Mouse (Mus musculus) stomach, adult 2 months (tissue): Measurements from ENCODE around the gene Ube2c. TPM values are rescaled to one million over a fixed set of nuclear protein-coding genes. Genes with fewer than 3 reads are reported as not detected.

ENCODE experiments used
- polyA plus RNA-seq: library from polyadenylated mRNA; depleted of rRNA; stranded (reverse); fragments of >200 nt; gene quantifications from 2 replicates; pipeline ENCODE4 v1.2.3, GENCODE M21; 2012; rRNA removed

Ube2c gene
- 31.9 and 34.3 TPM in 2 replicates for polyA plus RNA-seq

GRCm38 (mm10) chr2:164769258-164770037 lies at the start of gene Ube2c:
Gene Ube2c (plus strand): TSS chr2:164769898.

GRCm38 (mm10) chr2:164745843-164746479 lies 23.7 kb upstream of the Ube2c start, which contains the start of the genes Wfdc3 and Dnttip1:
Gene Wfdc3 (minus strand): TSS chr2:164745931.
Gene Dnttip1 (plus strand): TSS chr2:164745983.

GRCm38 (mm10) chr2:164779481-164780086 lies 9.9 kb downstream of the Ube2c start, which contains the start of gene Tnnc2:
Gene Tnnc2 (minus strand): TSS chr2:164779967.

DNA sequence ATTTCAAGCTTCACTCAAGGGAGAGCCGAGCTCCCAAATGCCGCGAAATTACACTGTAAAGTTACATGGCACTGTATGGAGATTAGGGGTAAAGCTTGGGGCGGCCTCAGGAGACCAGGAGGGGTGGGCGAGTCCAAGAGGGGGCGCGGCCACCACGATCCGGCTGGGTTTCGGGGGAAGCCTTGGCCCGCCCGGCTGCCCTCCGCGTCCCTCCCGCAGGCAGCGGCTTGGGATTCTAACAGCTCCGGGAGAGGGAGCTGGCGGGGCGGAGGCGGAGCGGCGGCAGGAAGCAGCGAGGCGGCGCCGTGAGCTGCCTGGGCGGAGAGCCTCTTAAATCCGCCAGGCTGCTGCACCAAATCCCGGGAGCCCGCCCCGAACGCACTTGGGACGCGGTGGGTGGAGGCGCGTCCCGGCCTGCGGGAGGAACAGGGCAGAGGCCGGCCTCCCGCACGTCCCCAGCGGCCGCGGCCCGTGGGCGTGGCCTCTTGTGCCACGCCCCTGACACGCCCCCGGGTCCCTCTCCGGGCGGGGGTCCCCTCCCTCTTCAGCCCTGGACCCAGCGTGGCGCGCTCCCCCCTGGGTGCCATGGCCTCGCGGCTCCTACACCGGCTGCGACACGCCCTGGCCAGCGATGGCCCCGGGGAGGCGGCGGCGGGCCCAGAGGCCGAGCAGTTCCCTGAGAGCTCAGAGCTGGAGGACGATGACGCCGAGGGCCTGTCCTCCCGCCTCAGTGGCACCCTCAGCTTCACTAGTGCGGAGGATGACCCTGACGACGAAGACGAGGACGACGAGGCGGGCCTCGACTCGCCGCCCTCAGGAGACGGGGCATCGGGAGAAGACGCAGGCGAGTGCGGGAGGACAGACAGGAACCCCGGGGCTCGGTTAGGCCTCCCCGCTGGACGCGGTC lies 16.0 kb downstream of the Ube2c start, which contains the start of gene Snx21:
Gene Snx21, plus strand, starts transcription at position 343 of the 907 bp plus-strand sequence.

GRCm38 (mm10) chr2:164804533-164805331 lies 35.0 kb downstream of the Ube2c start, which contains the start of the genes Acot8 and Zswim3:
Gene Acot8 (minus strand): TSS chr2:164804882.
Gene Zswim3 (plus strand): TSS chr2:164805098.

DNA sequence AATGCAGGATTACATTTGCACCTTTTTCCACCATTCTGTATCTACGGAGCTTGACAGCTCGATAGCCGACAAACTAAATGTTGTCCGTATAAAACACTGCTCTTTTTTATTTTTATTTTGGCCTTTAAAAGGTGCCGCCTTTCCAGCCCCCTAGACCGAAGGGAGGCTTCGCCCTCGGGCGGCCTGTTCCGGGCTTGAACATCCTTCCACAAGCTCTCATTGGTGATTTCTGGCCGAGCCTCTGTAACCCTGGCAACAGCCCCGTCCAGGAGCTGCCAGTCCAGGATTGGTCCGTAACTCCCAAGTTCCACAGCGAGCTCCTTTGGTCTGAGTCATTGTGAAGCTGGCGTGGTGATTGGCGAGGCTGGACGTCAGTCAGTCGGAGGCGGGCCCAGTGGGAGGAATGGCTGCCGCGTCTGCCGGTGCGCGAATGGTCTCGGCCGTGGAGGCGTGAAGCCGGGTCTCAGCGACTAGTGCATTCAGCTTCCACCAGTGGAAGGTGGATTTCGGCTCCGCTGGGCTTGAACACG lies 53.0 kb downstream of the Ube2c start, which contains the start of gene Zswim1:
Gene Zswim1, plus strand, starts transcription at position 51 of the 530 bp plus-strand sequence.

Other genes starting within 250 kb of the Ube2c start
- gene Wfdc2, start 207.5 kb upstream of the Ube2c start, polyA plus RNA-seq, result 41.0 and 51.1 TPM in 2 replicates
- gene Spint3, start 196.4 kb upstream of the Ube2c start, polyA plus RNA-seq, result 0.43 TPM in 1 of 2 replicates, not detected in the other
- gene Wfdc6a, start 184.5 kb upstream of the Ube2c start, polyA plus RNA-seq, result 0.08 and 0.14 TPM in 2 replicates
- 0.19 TPM in 1 of 2 replicates, not detected in the other for gene Eppin, start 176.3 kb upstream of the Ube2c start, polyA plus RNA-seq
- gene Wfdc6b, start 156.4 kb upstream of the Ube2c start, polyA plus RNA-seq, result 0.11 TPM in 1 of 2 replicates, not detected in the other
- gene Wfdc8, start 156.3 kb upstream of the Ube2c start, polyA plus RNA-seq, result 0.26 TPM in 1 of 2 replicates, not detected in the other
- 0.09 TPM in 1 of 2 replicates, not detected in the other for gene Wfdc16, start 131.1 kb upstream of the Ube2c start, polyA plus RNA-seq
- gene Wfdc10, start 113.9 kb upstream of the Ube2c start, polyA plus RNA-seq, result 0.30 and 3.4 TPM in 2 replicates
- gene Wfdc9, start 113.3 kb upstream of the Ube2c start, polyA plus RNA-seq, result not detected in 2 replicates
- gene Wfdc11, start 95.8 kb upstream of the Ube2c start, polyA plus RNA-seq, result not detected in 2 replicates
- 0.75 and 2.0 TPM in 2 replicates for gene Wfdc13, start 84.8 kb upstream of the Ube2c start, polyA plus RNA-seq
- gene Spint4, start 71.4 kb upstream of the Ube2c start, polyA plus RNA-seq, result 0.20 TPM in 1 of 2 replicates, not detected in the other
- gene Spint5, start 54.6 kb upstream of the Ube2c start, polyA plus RNA-seq, result not detected in 2 replicates
- 0.22 TPM in 1 of 2 replicates, not detected in the other for gene Wfdc3, start 24.0 kb upstream of the Ube2c start, polyA plus RNA-seq
- 9.0 and 25.3 TPM in 2 replicates for gene Dnttip1, start 23.9 kb upstream of the Ube2c start, polyA plus RNA-seq
- gene Tnnc2, start 10.1 kb downstream of the Ube2c start, polyA plus RNA-seq, result 33.7 and 34.0 TPM in 2 replicates
- gene Snx21, start 15.9 kb downstream of the Ube2c start, polyA plus RNA-seq, result 15.0 and 20.3 TPM in 2 replicates
- 37.1 and 48.4 TPM in 2 replicates for gene Acot8, start 35.0 kb downstream of the Ube2c start, polyA plus RNA-seq
- 0.58 and 1.1 TPM in 2 replicates for gene Zswim3, start 35.2 kb downstream of the Ube2c start, polyA plus RNA-seq
- gene Zswim1, start 52.8 kb downstream of the Ube2c start, polyA plus RNA-seq, result 8.0 and 8.1 TPM in 2 replicates
- gene Spata25, start 58.6 kb downstream of the Ube2c start, polyA plus RNA-seq, result not detected in 2 replicates
- 97.4 and 104 TPM in 2 replicates for gene Ctsa, start 63.0 kb downstream of the Ube2c start, polyA plus RNA-seq
- gene Neurl2, start 63.6 kb downstream of the Ube2c start, polyA plus RNA-seq, result 3.4 and 4.2 TPM in 2 replicates
- gene Pltp, start 87.8 kb downstream of the Ube2c start, polyA plus RNA-seq, result 43.0 and 47.2 TPM in 2 replicates
- gene Pcif1, start 109.4 kb downstream of the Ube2c start, polyA plus RNA-seq, result 30.9 and 37.6 TPM in 2 replicates
- 16.7 and 17.1 TPM in 2 replicates for gene Zfp335, start 141.9 kb downstream of the Ube2c start, polyA plus RNA-seq
- 1.9 and 3.6 TPM in 2 replicates for gene Mmp9, start 170.9 kb downstream of the Ube2c start, polyA plus RNA-seq
- 0.30 and 0.47 TPM in 2 replicates for gene Slc12a5, start 190.9 kb downstream of the Ube2c start, polyA plus RNA-seq